Mouse (Mus musculus) intestine, postnatal 0 days (tissue): ENCODE measurements at regions not wholly inside any gene's neighbourhood (a gene's known extent, or its start where the extent isn't known, plus 50 kb on each side); places are given as distances from the start of the nearest gene placed in this dataset.

Source experiments
- ATAC-seq: fragments of 200-750 bp; cut with Nextera tagmentation; 2 replicates; pipeline ENCODE4 v1.8.0; 2017; ENCODE audit warnings: mild to moderate bottlenecking, moderate TSS enrichment, moderate library complexity
- H3K27ac ChIP-seq: fragments of 300-500 bp; sonication (generic); 2 replicates; pipeline ENCODE4 v1.5.1; 2014; ENCODE audit warnings: mild to moderate bottlenecking, low read depth, low read length, moderate library complexity
- H3K27me3 ChIP-seq: fragments of 300-500 bp; sonication (generic); replicated peaks from 2 replicates; pipeline ENCODE4 v1.6.1; 2014; ENCODE audit warnings: low read length, mixed read lengths; ENCODE audit not compliant: control insufficient read depth, insufficient read depth
- H3K36me3 ChIP-seq: fragments of 300-500 bp; sonication (generic); 2 replicates; pipeline ENCODE4 v1.6.1; 2014; ENCODE audit warnings: mild to moderate bottlenecking, moderate library complexity; ENCODE audit not compliant: control insufficient read depth, insufficient read depth
- H3K4me1 ChIP-seq: fragments of 300-500 bp; sonication (generic); replicated peaks from 2 replicates; pipeline ENCODE4 v1.6.1; 2014; ENCODE audit warnings: antibody characterized with exemption, low read length, mixed read lengths; ENCODE audit not compliant: control insufficient read depth, insufficient read depth
- H3K4me2 ChIP-seq: fragments of 300-500 bp; sonication (generic); replicated peaks from 2 replicates; pipeline ENCODE4 v1.6.1; 2014; ENCODE audit warnings: low read depth, mild to moderate bottlenecking, moderate library complexity
- H3K4me3 ChIP-seq: fragments of 300-500 bp; sonication (generic); 2 replicates; pipeline ENCODE4 v1.5.1; 2014; ENCODE audit warnings: low read depth, low read length
- H3K9ac ChIP-seq: fragments of 300-500 bp; sonication (generic); 2 replicates; pipeline ENCODE4 v1.6.1; 2014; ENCODE audit warnings: mild to moderate bottlenecking, low read depth, low read length
- H3K9me3 ChIP-seq: fragments of 300-500 bp; sonication (generic); 2 replicates; pipeline ENCODE4 v1.6.1; 2016; ENCODE audit warnings: mixed run types; ENCODE audit not compliant: control insufficient read depth
- CTCF ChIP-seq: sonication (generic); IDR thresholded peaks from 2 replicates; pipeline ENCODE4 v1.5.1; 2016; ENCODE audit warnings: low read depth, mild to moderate bottlenecking, control low read depth, antibody characterized with exemption, moderate library complexity
- WGBS: fragments of 180-500 bp; shearing (Covaris S2); extraction: QIAGEN DNeasy Blood & Tissue Kit; methylation state at CpG from one replicate; pipeline ENCODE4 v1.1.7; 2014; 5-methylcytosine and 5-hydroxymethylcytosine counted together

DNA sequence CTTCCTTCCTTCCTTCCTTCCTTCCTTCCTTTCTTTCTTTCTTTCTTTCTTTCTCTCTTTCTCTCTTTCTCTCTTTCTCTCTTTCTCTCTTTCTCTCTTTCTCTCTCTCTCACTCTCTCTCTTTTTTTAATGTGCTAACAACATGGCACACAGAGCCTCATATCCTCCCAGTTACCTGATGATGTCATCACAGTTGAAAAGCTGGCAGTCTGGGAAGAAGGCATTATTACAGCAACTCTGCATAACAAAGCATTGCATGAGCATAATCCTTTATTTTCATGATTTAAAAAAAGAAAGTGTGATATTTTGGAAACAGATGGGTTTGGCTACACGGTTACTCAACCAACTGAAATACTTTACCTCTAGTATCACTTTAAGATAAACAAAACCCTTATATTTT, 525.9 kb downstream of the Prkd1 start:
- no peaks in the 10 kb centered on the region for H3K4me1 ChIP-seq
- 79% methylated on average over 1 of the region's 1 CpGs for WGBS
- H3K9me3 ChIP-seq, result no peaks in the 10 kb centered on the region
- H3K4me3 ChIP-seq, result no peak overlapping the region
- no peak overlapping the region for H3K27ac ChIP-seq
- no peak overlapping the region for H3K9ac ChIP-seq
- ATAC-seq, result no peak
- H3K4me2 ChIP-seq, result no peak overlapping the region
- no peaks in the 10 kb centered on the region for H3K36me3 ChIP-seq
- TF ChIP-seq CTCF, result no peak
- H3K27me3 ChIP-seq, result no peaks in the 10 kb centered on the region

DNA sequence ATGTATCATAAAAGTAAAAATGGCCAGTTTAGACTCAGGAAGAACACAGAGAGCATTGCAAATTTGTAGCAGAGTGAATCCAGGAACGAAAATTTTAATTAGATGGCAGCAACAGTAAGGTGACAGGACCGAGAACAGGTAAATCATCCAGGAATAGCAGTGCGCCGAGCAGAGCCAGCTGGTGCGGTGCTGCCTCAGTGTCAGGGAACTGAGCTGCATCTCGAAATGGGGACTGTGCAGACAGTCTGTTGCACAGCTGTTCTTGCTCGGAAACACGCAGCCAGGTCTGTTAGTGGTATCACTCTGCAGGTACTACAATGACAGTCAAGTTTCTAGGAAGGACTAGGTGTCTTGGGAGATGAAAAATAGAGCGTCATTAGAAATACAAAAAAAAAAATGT, 490.8 kb downstream of the Prkd1 start:
- no peaks in the 10 kb centered on the region for H3K4me1 ChIP-seq
- no peaks in the 10 kb centered on the region for H3K27me3 ChIP-seq
- no peak overlapping the region for H3K4me3 ChIP-seq
- 77% methylated on average over 9 of the region's 9 CpGs for WGBS
- no peaks in the 10 kb centered on the region for H3K36me3 ChIP-seq
- ATAC-seq, result no peak
- no peak overlapping the region for H3K27ac ChIP-seq
- H3K4me2 ChIP-seq, result no peak overlapping the region
- H3K9ac ChIP-seq, result no peak overlapping the region
- no peak for TF ChIP-seq CTCF
- H3K9me3 ChIP-seq, result no peaks in the 10 kb centered on the region

DNA sequence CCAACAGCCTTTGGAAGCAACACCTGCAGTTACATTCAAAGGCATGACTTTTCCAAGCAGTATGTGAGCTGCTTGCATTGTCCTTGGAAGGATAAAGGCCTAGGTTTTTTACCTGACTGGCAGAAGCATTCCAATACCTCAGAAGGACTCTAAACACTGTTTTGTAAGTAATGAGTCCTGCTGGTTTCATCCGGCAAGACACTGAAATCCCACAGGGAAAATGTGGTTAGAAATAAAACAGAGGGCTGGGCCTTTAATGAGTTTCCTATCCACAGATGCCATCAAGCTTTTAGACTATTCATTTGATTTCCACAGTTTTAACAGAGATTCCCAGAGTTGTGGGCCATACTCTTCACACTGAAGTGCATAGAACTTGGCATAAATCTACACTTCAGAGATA, 461.6 kb downstream of the Prkd1 start:
- WGBS, result 69% methylated on average over 1 of the region's 1 CpGs
- H3K27ac ChIP-seq, result no peak overlapping the region
- H3K36me3 ChIP-seq, result no peaks in the 10 kb centered on the region
- H3K4me1 ChIP-seq, result no peaks in the 10 kb centered on the region
- no peak for TF ChIP-seq CTCF
- H3K9me3 ChIP-seq, result no peaks in the 10 kb centered on the region
- no peaks in the 10 kb centered on the region for H3K27me3 ChIP-seq
- H3K4me3 ChIP-seq, result no peak overlapping the region
- no peak overlapping the region for H3K4me2 ChIP-seq
- no peak for ATAC-seq
- H3K9ac ChIP-seq, result no peak overlapping the region

DNA sequence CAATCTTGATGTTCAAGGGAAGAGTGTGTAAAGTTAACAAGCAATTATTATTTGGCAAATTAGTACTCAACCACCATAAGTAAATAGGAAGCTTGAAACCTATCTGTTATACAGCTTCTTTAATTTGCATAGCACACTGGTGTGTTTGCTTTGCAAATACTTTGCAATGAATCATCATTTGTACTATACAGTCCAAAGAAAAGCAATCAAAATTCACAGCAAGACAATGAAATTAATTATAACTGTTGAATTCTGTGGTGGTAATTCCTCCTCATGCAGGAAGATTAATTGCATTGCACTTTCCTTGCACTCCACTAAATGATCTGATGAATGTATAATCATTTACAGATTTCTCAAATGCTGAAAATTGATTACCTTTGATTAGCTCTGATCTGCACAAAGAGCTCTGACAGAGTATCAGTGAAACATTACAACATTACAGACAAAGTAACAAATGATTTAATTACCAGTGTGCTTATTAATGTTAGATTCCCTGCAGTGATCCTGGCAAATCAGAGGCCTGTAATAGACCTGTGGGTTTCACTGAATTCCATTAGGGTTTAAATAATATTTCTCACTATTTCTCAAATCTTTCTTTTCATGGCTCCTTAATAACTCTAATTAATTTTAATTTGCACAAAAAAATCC, 457.9 kb downstream of the Prkd1 start:
- TF ChIP-seq CTCF, result no peak
- Histone ChIP-seq H3K4me1 (no peaks in the 10 kb centered on the region), H3K36me3 (no peaks in the 10 kb centered on the region), H3K4me2 (no peak overlapping the region), H3K9me3 (no peaks in the 10 kb centered on the region), H3K27me3 (no peaks in the 10 kb centered on the region), H3K4me3 (no peak overlapping the region), H3K9ac (no peak overlapping the region), H3K27ac (no peak overlapping the region)
- ATAC-seq, result no peak

DNA sequence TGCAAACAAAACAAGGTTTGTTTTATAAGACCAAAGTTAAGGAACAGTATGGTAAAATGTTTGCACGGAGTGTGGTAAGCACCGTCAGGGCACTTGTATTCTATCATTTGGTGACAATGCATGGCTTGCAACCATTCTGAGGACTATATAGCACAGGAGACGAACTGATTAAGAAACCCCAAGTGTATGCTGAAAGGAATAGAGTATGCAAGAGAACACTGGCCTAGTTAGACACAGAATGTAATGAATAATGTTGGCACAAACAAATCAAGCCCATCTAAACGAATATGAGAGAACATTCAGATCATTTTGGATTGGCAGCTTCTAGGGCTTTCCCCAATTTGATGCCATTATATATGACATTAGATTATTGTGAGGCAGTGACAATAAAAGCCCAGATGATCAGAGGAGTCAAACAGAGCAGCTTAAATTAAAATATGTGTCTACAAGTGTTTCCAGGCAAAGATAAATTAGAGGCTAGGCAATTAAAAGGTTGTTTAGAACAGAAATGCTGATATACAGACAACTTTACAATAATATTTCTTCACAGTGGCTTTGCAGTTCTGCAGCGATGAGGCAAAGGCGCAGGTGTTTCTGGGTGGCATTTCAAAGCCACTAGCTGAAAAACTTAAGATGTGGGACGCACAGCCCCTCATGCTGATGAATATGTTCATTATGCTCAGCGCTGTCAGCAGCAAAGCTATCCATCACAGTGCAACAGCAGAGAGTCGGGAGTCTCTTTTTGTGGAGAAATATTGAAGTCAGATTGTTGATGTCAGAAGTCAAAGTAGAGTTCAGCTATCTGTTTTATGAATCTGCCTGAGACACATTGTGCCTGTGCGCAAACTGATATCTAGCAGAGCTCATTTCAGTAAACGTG, 456.9 kb downstream of the Prkd1 start:
- Histone ChIP-seq H3K4me2 (no peak overlapping the region), H3K9me3 (no peaks in the 10 kb centered on the region), H3K4me3 (no peak overlapping the region), H3K4me1 (no peaks in the 10 kb centered on the region), H3K36me3 (no peaks in the 10 kb centered on the region), H3K27me3 (no peaks in the 10 kb centered on the region), H3K27ac (no peak overlapping the region), H3K9ac (no peak overlapping the region)
- TF ChIP-seq CTCF, result no peak
- no peak for ATAC-seq
- 69% methylated on average over 11 of the region's 11 CpGs for WGBS

DNA sequence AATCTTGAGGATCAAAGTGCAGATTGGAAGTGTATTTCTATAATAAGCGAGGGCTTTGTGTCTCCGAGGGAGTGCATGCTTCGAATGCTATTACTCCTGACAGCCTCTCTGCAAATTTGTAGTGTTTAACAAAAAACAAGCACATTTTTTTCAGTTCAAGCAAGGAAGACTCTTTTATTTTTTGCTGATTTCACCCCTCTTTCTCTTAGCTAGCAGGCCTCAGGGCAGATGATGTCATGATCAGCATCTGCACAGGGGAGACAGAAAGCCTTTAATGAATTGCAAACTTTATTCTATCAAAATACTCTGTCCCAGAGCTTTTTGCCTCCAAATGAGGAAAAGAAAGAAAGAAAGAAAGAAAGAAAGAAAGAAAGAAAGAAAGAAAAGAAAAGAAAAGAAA, 455.4 kb downstream of the Prkd1 start:
- Histone ChIP-seq H3K4me1 (no peaks in the 10 kb centered on the region), H3K27me3 (no peaks in the 10 kb centered on the region), H3K9ac (no peak overlapping the region), H3K4me2 (no peak overlapping the region), H3K27ac (no peak overlapping the region), H3K4me3 (no peak overlapping the region), H3K36me3 (no peaks in the 10 kb centered on the region), H3K9me3 (no peaks in the 10 kb centered on the region)
- ATAC-seq, result no peak
- WGBS, result 83% methylated on average over 3 of the region's 3 CpGs
- no peak for TF ChIP-seq CTCF
